Mouse (Mus musculus): ENCODE data around the gene Defa26. TPM values are rescaled to one million over a fixed set of nuclear protein-coding genes. Genes with fewer than 3 reads are reported as not detected.
"Not testable (repeated sequence)": the region's sequence is repeated elsewhere in the genome, so short reads cannot be mapped to it uniquely, and the experiment has no call there.

The Defa26 gene
- not detected in 2 replicates for polyA plus RNA-seq (2015; fragmentation: Nextera tagmentation; extraction: Ambion mirVana)

DNA sequence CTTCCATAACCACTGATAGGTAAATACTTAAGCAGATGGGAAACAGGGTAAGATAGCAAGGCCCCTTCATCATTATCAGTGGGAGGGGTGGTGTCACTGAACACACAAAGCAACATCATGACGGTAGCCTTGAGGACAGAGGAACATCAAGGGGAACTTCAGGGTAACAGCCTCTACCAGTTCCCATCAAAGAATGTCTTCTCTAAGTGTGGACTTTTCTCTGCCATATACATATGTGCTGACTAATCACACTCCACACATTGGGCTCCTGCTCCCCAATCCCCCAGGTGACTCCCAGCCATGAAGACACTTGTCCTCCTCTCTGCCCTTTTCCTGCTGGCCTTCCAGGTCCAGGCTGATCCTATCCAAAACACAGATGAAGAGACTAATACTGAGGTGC, at the start of gene Defa26:
Gene Defa26, plus strand, starts transcription at position 301 of the 400 bp plus-strand sequence.
- H3K4me1 ChIP-seq; H3K4me3 ChIP-seq (replicated peaks); H3K27me3 ChIP-seq; H3K27ac ChIP-seq (replicated peaks); H3K9ac ChIP-seq; H3K9me3 ChIP-seq (replicated peaks); ATAC-seq (ENCODE audit: insufficient number of reproducible peaks, low FRiP score, low TSS enrichment, low read depth); H3K36me3 ChIP-seq; H3K4me2 ChIP-seq (replicated peaks): not testable (repeated sequence)
- 100% methylated on average over 1 of the region's 1 CpGs for WGBS

DNA sequence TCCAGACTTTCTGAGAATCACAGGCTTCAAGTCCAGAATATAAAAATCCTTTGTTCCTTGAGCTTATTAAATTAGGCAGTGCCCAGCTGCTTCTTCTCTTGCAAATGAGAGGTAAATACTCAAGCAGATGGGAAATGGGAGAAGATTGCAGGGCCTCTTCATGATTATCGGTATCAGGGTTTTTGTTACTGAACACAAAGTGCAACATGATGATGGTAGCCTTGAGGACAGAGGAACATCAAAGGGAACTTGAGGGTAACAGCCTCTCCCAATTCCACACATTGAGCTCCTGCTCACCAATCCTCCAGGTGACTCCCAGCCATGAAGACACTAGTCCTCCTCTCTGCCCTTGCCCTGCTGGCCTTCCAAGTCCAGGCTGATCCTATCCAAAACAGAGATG, 35.3 kb upstream of the Defa26 start, which contains the start of gene Defa28:
Gene Defa28, plus strand, starts transcription at position 301 of the 400 bp plus-strand sequence.
- not testable (repeated sequence) for H3K4me3 ChIP-seq (replicated peaks); H3K4me2 ChIP-seq (replicated peaks); H3K9ac ChIP-seq; H3K27me3 ChIP-seq; H3K9me3 ChIP-seq (replicated peaks); ATAC-seq (ENCODE audit: insufficient number of reproducible peaks, low FRiP score, low TSS enrichment, low read depth); H3K36me3 ChIP-seq; H3K4me1 ChIP-seq; H3K27ac ChIP-seq (replicated peaks)
- WGBS = no CpG with 5 or more reads among the region's 1 CpGs

DNA sequence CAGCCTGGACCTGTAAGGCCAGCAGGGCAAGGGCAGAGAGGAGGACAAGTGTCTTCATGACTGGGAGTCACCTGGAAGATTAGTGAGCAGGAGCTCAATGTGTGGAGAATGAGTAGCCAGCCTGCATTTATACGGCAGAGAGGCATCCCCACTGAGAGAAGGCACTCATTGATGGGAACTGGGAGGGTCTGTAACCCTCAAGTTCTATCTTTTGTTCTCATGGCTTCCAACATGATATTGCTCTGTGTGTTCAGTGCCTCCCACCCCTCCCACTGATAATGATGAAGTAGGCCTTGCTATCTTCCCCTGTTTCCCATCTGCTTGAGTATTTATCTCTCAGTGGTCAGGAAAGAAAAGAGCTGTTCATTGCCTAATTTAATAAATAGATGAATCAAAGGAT, 23.6 kb upstream of the Defa26 start, which contains the start of gene Gm7861:
Gene Gm7861, minus strand, starts transcription at position 101 of the 400 bp plus-strand sequence.
- not testable (repeated sequence) for H3K4me2 ChIP-seq (replicated peaks); H3K9ac ChIP-seq; H3K9me3 ChIP-seq (replicated peaks); H3K36me3 ChIP-seq; ATAC-seq (ENCODE audit: insufficient number of reproducible peaks, low FRiP score, low TSS enrichment, low read depth); H3K27me3 ChIP-seq; H3K4me1 ChIP-seq; H3K27ac ChIP-seq (replicated peaks); H3K4me3 ChIP-seq (replicated peaks)
- no CpG with 5 or more reads among the region's 1 CpGs for WGBS

DNA sequence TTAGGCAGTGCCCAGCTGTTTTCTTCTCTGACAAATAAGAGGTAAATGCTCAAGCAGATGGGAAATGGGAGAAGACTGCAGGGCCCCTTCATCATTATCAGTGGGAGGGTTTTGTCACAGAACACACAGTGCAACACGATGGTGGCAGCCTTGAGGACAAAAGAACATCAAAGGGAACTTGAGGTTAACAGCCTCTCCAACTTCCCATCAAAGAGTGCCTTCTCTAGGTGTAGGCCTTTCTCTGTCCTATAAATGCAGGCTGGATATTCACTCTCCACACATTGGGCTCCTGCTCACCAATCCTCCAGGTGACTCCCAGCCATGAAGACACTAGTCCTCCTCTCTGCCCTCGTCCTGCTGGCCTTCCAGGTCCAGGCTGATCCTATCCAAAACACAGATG, 37.5 kb downstream of the Defa26 start, which contains the start of gene Defa17:
Gene Defa17, plus strand, starts transcription at position 301 of the 400 bp plus-strand sequence.
- H3K36me3 ChIP-seq; H3K4me2 ChIP-seq (replicated peaks); H3K27ac ChIP-seq (replicated peaks); H3K4me1 ChIP-seq; ATAC-seq (ENCODE audit: insufficient number of reproducible peaks, low FRiP score, low TSS enrichment, low read depth); H3K9ac ChIP-seq; H3K4me3 ChIP-seq (replicated peaks); H3K27me3 ChIP-seq; H3K9me3 ChIP-seq (replicated peaks): not testable (repeated sequence)
- WGBS = no CpG with 5 or more reads among the region's 2 CpGs

DNA sequence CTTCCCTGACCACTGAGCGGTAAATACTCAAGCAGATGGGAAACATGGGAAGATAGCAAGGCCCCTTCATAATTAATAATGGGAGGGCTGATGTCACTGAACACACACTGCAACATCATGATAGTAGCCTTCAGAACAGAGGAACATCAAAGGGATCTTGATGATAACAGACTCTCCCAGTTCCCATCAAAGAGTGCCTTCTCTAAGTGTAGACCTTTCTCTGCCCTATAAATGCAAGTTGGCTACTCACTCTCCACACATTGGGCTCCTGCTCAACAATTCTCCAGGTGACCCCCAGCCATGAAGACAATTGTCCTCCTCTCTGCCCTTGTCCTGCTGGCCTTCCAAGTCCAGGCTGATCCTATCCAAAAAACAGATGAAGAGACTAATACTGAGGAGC, 47.5 kb downstream of the Defa26 start, which contains the start of gene Defa34:
Gene Defa34, plus strand, starts transcription at position 301 of the 400 bp plus-strand sequence.
- not testable (repeated sequence) for H3K36me3 ChIP-seq
- WGBS = 71% methylated on average over 1 of the region's 1 CpGs

More for the DNA sequence above, 47.5 kb downstream of the Defa26 start, which contains the start of gene Defa34:
- not testable (repeated sequence) for H3K27ac ChIP-seq (replicated peaks); H3K9ac ChIP-seq; H3K4me1 ChIP-seq; H3K27me3 ChIP-seq; H3K4me3 ChIP-seq (replicated peaks); H3K9me3 ChIP-seq (replicated peaks); ATAC-seq (ENCODE audit: insufficient number of reproducible peaks, low FRiP score, low TSS enrichment, low read depth); H3K4me2 ChIP-seq (replicated peaks)

Other genes with a start within 250 kb of the Defa26 start
- not detected in 2 replicates for gene Defa2, start 239.7 kb upstream of the Defa26 start, polyA plus RNA-seq (2015; fragmentation: Nextera tagmentation; extraction: Ambion mirVana)
- gene Defa33, start 226.4 kb upstream of the Defa26 start, polyA plus RNA-seq (2015; fragmentation: Nextera tagmentation; extraction: Ambion mirVana) = not detected in 2 replicates
- gene Defa36, start 190.8 kb upstream of the Defa26 start, polyA plus RNA-seq (2015; fragmentation: Nextera tagmentation; extraction: Ambion mirVana) = not detected in 2 replicates
- gene Gm7849, start 161.6 kb upstream of the Defa26 start, polyA plus RNA-seq (2015; fragmentation: Nextera tagmentation; extraction: Ambion mirVana) = not detected in 2 replicates
- gene Defa20, start 108.9 kb upstream of the Defa26 start, polyA plus RNA-seq (2015; fragmentation: Nextera tagmentation; extraction: Ambion mirVana) = not detected in 2 replicates
- gene Defa32, start 89.2 kb upstream of the Defa26 start, polyA plus RNA-seq (2015; fragmentation: Nextera tagmentation; extraction: Ambion mirVana) = not detected in 2 replicates
- gene Defa37, start 52.8 kb upstream of the Defa26 start, polyA plus RNA-seq (2015; fragmentation: Nextera tagmentation; extraction: Ambion mirVana) = not detected in 2 replicates
- gene Defa28, start 35.2 kb upstream of the Defa26 start, polyA plus RNA-seq (2015; fragmentation: Nextera tagmentation; extraction: Ambion mirVana) = not detected in 2 replicates
- not detected in 2 replicates for gene Gm7861, start 23.7 kb upstream of the Defa26 start, polyA plus RNA-seq (2015; fragmentation: Nextera tagmentation; extraction: Ambion mirVana)
- not detected in 2 replicates for gene Defa17, start 37.6 kb downstream of the Defa26 start, polyA plus RNA-seq (2015; fragmentation: Nextera tagmentation; extraction: Ambion mirVana)
- not detected in 2 replicates for gene Defa34, start 47.6 kb downstream of the Defa26 start, polyA plus RNA-seq (2015; fragmentation: Nextera tagmentation; extraction: Ambion mirVana)
- gene AY761184, start 85.5 kb downstream of the Defa26 start, polyA plus RNA-seq (2015; fragmentation: Nextera tagmentation; extraction: Ambion mirVana) = not detected in 2 replicates
- gene Defa24, start 116.3 kb downstream of the Defa26 start, polyA plus RNA-seq (2015; fragmentation: Nextera tagmentation; extraction: Ambion mirVana) = not detected in 2 replicates
- gene Defb50, start 205.4 kb downstream of the Defa26 start, polyA plus RNA-seq (2015; fragmentation: Nextera tagmentation; extraction: Ambion mirVana) = not detected in 2 replicates
- gene Defb2, start 221.7 kb downstream of the Defa26 start, polyA plus RNA-seq (2015; fragmentation: Nextera tagmentation; extraction: Ambion mirVana) = not detected in 2 replicates
- not detected in 2 replicates for gene Defb10, start 240.7 kb downstream of the Defa26 start, polyA plus RNA-seq (2015; fragmentation: Nextera tagmentation; extraction: Ambion mirVana)